In the genomic region with DNA sequence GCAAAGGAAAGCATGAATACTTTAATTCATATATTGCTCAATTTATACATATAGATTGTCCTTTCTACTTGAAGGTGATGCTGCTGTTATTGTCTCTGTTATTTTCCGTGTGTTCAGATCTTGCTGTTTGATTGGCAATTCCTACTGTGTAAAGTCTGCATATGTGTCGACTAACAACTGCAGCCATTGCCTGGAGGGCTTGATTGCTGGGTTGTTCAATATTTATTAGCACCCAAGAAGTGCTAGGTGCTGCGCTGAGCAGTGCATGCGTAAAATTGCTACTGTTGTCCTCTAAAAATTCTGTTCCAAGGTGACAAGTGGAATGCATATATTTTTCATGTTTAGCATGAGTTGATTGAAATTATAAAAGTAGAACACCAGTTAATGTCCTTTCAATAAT, we compare ENCODE assay signal across 18 mouse cellular contexts.
"Had no signal": no experiment of that assay in that cellular context is flagged by ENCODE, and none has a peak within 500 bp of the region (broad histone marks: within the 10 kb centered on the region; RNA-seq: fewer than 3 reads in every experiment).

No protein-coding gene starts in this region.

- ATAC-seq: liver, postnatal 0 days; lung, postnatal 0 days; midbrain, embryonic 13.5 days had no signal

- DNase-seq: liver, postnatal 0 days; lung, adult 2 months; lung, postnatal 14 days; lung, postnatal 36 days; right cerebral cortex, postnatal 14 days; thymus, adult 2 months; thymus, postnatal 25 days; thymus, postnatal 4 days had no signal

- H3K4me3 ChIP-seq: liver, embryonic 15.5 days; lung, embryonic 15.5 days; megakaryocyte, embryonic 14.5 days; midbrain, embryonic 13.5 days; neural tube, embryonic 12.5 days; stomach, embryonic 15.5 days had no signal

- H3K36me3 ChIP-seq: liver, embryonic 15.5 days; lung, embryonic 15.5 days; midbrain, embryonic 13.5 days; neural tube, embryonic 12.5 days; stomach, embryonic 15.5 days had no signal

- H3K9me3 ChIP-seq: liver, embryonic 15.5 days; lung, embryonic 15.5 days; megakaryocyte, embryonic 14.5 days; midbrain, embryonic 13.5 days; neural tube, embryonic 12.5 days; stomach, embryonic 15.5 days had no signal

- H3K4me2 ChIP-seq: liver, embryonic 15.5 days; lung, embryonic 15.5 days; midbrain, embryonic 11.5 days; midbrain, embryonic 13.5 days; neural tube, embryonic 12.5 days; stomach, embryonic 15.5 days had no signal

- H3K27ac ChIP-seq: liver, embryonic 15.5 days; lung, embryonic 15.5 days; macrophage; midbrain, embryonic 13.5 days; neural tube, embryonic 12.5 days; stomach, embryonic 15.5 days; stomach, postnatal 0 days had no signal

- H3K9ac ChIP-seq: liver, embryonic 15.5 days; liver, postnatal 0 days; lung, embryonic 15.5 days; midbrain, embryonic 13.5 days; neural tube, embryonic 12.5 days; stomach, embryonic 15.5 days had no signal

- H3K4me1 ChIP-seq: liver, embryonic 15.5 days; lung, embryonic 15.5 days; megakaryocyte, embryonic 14.5 days; midbrain, embryonic 13.5 days; neural tube, embryonic 12.5 days; stomach, embryonic 15.5 days had no signal

- H3K27me3 ChIP-seq: liver, embryonic 15.5 days; lung, embryonic 15.5 days; megakaryocyte, embryonic 14.5 days; midbrain, embryonic 13.5 days; neural tube, embryonic 12.5 days; stomach, embryonic 15.5 days had no signal
